Mouse (Mus musculus): Measurements from ENCODE around the gene Fam122a.

DNA sequence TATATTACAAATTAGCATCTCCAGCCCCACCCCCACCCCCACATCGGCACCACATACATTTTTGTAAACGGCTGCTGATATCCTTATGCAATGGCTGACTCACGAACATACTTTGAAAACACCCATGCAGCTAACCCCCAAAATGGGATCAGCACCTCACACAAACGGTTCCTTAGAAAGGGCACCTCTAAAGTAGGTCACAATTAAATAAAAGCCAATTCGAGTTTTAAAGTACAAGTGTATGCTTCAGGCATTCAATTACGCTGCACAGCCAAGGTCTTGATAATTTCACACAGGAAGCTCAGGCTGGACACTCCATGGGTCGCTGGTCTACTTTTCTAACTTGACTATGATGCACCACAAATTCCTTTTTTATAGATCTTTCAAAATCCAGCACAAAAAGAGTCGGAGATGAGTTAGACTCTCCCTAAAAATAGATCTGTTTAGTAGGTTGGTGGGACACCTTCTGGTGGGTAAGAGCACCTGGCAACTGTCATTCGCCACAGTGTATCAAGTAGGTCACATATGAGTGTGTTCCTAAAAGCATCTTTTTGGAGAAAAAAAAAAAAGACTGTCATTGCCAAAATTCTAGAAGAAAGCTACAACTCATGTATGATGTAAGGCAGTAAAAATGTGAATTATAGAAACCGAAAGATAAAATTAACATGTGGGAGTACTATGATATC, 25.7 kb upstream of the Fam122a start:
- TF ChIP-seq CTCF (IDR thresholded peaks at IDR 0.05; ENCODE audit: low read depth) (no peak), EP300 (IDR thresholded peaks at IDR 0.05; ENCODE audit: low read depth) (no peak)
